Mouse (Mus musculus) CH12.LX (cell line): ENCODE measurements at regions not wholly inside any gene's neighbourhood (a gene's known extent, or its start where the extent isn't known, plus 50 kb on each side); places are given as distances from the start of the nearest gene placed in this dataset.

ENCODE experiments used
- DNase-seq: peaks from one replicate; pipeline ENCODE4 v3.0.0-alpha.2; 2013; ENCODE audit errors: extremely low read depth
- H3K27ac ChIP-seq: 2 replicates; pipeline ENCODE4 v1.5.1; 2012; ENCODE audit warnings: low read depth, mild to moderate bottlenecking, control low read depth, moderate library complexity; ENCODE audit not compliant: insufficient read depth
- H3K27me3 ChIP-seq: replicated peaks from 2 replicates; pipeline ENCODE3; 2012; ENCODE audit warnings: inconsistent platforms
- H3K36me3 ChIP-seq, 2 experiments: replicated peaks in 1 of 2; 2 replicates each; pipeline versions ENCODE3 to v1.6.1; 2012; ENCODE audit warnings: inconsistent platforms in 1 of 2, low read length in 1 of 2, mild to moderate bottlenecking in 1 of 2, mixed read lengths in 1 of 2, moderate library complexity in 1 of 2; ENCODE audit not compliant: control insufficient read depth in 1 of 2, insufficient read depth in 1 of 2
- H3K4me1 ChIP-seq, 2 experiments: 2 replicates each; pipeline ENCODE4 v1.6.1; 2012; ENCODE audit warnings: inconsistent platforms in 1 of 2, moderate library complexity in 1 of 2; ENCODE audit not compliant: insufficient read depth in 2 of 2, control insufficient read depth in 1 of 2
- H3K4me2 ChIP-seq: 2 replicates; pipeline ENCODE4 v1.6.1; 2012; ENCODE audit warnings: low read depth, mild to moderate bottlenecking, control low read depth; ENCODE audit not compliant: poor library complexity, insufficient read depth, severe bottlenecking
- H3K4me3 ChIP-seq, 3 experiments: fragments of 150-350 bp in 1 of 3; sonication (generic) in 1 of 3; replicated peaks in 1 of 3; 2 replicates each; pipeline versions ENCODE3 to v1.5.1; 2011 to 2012; ENCODE audit warnings: low read depth in 2 of 3, low read length in 2 of 3, mild to moderate bottlenecking in 2 of 3, moderate library complexity in 2 of 3, control low read depth in 1 of 3, improper control_type of control experiment in 1 of 3, inconsistent platforms in 1 of 3, mixed read lengths in 1 of 3; ENCODE audit not compliant: poor library complexity in 1 of 3
- H3K79me2 ChIP-seq: replicated peaks from 2 replicates; pipeline ENCODE4 v1.6.1; 2012; ENCODE audit warnings: mild to moderate bottlenecking, moderate library complexity; ENCODE audit not compliant: control insufficient read depth, poor library complexity, insufficient read depth, severe bottlenecking; ENCODE audit errors: extremely low read depth
- H3K9ac ChIP-seq: 2 replicates; pipeline ENCODE4 v1.6.1; 2012; ENCODE audit warnings: low read depth, mild to moderate bottlenecking, control low read depth, moderate library complexity; ENCODE audit not compliant: insufficient read depth
- H3K9me3 ChIP-seq: replicated peaks from 2 replicates; pipeline ENCODE3; 2012; ENCODE audit warnings: low read length, inconsistent platforms, mixed read lengths
- BHLHE40 ChIP-seq: IDR thresholded peaks from 2 replicates; pipeline ENCODE4 v1.6.1; 2011; ENCODE audit warnings: mild to moderate bottlenecking, low read depth, low read length, improper control_type of control experiment
- CHD2 ChIP-seq: IDR thresholded peaks from 2 replicates; pipeline ENCODE4 v1.6.1; 2011; ENCODE audit warnings: low read length, improper control_type of control experiment
- E2F4 ChIP-seq: IDR thresholded peaks from 2 replicates; pipeline ENCODE4 v1.6.1; 2011; ENCODE audit warnings: low read depth, low read length, improper control_type of control experiment; ENCODE audit not compliant: insufficient replicate concordance
- ELF1 ChIP-seq: IDR thresholded peaks from 2 replicates; pipeline ENCODE4 v1.6.1; 2014; ENCODE audit warnings: low read depth, mild to moderate bottlenecking, inconsistent platforms, low read length, improper control_type of control experiment
- EP300 ChIP-seq: IDR thresholded peaks from 2 replicates; pipeline ENCODE4 v1.6.1; 2011; ENCODE audit warnings: low read length, improper control_type of control experiment
- ETS1 ChIP-seq: conservative IDR thresholded peaks from 2 replicates; pipeline ENCODE4 v1.6.1; 2012; ENCODE audit warnings: low read depth, mild to moderate bottlenecking, inconsistent platforms, low read length, improper control_type of control experiment, moderate library complexity
- GABPA ChIP-seq: IDR thresholded peaks from 2 replicates; pipeline ENCODE4 v1.6.1; 2012; ENCODE audit warnings: low read depth, low read length, improper control_type of control experiment, inconsistent platforms; ENCODE audit not compliant: insufficient replicate concordance
- HCFC1 ChIP-seq: IDR thresholded peaks from 2 replicates; pipeline ENCODE4 v1.6.1; 2012; ENCODE audit warnings: low read depth, mild to moderate bottlenecking, inconsistent platforms, low read length, improper control_type of control experiment
- IRF4 ChIP-seq: IDR thresholded peaks from 2 replicates; pipeline ENCODE4 v1.6.1; 2014; ENCODE audit warnings: low read depth, mild to moderate bottlenecking, inconsistent platforms, low read length, improper control_type of control experiment
- JUN ChIP-seq: IDR thresholded peaks from 2 replicates; pipeline ENCODE4 v1.6.1; 2011; ENCODE audit warnings: low read depth, mild to moderate bottlenecking, low read length, improper control_type of control experiment, moderate library complexity; ENCODE audit not compliant: insufficient read depth
- MAFK ChIP-seq: IDR thresholded peaks from 2 replicates; pipeline ENCODE4 v1.6.1; 2011; ENCODE audit warnings: low read length, improper control_type of control experiment; ENCODE audit not compliant: insufficient replicate concordance
- MAX ChIP-seq: IDR thresholded peaks from 2 replicates; pipeline ENCODE4 v1.6.1; 2011; ENCODE audit warnings: low read length, improper control_type of control experiment
- MAZ ChIP-seq: IDR thresholded peaks from 2 replicates; pipeline ENCODE4 v1.6.1; 2012; ENCODE audit warnings: low read depth, mild to moderate bottlenecking, inconsistent platforms, low read length, improper control_type of control experiment, moderate library complexity
- MXI1 ChIP-seq: IDR thresholded peaks from 2 replicates; pipeline ENCODE4 v1.6.1; 2011; ENCODE audit warnings: mild to moderate bottlenecking, low read depth, low read length, improper control_type of control experiment
- MYC ChIP-seq: IDR thresholded peaks from 2 replicates; pipeline ENCODE4 v1.6.1; 2011; ENCODE audit warnings: low read depth, mild to moderate bottlenecking, improper control_type of control experiment, low read length
- NELFE ChIP-seq: IDR thresholded peaks from 2 replicates; pipeline ENCODE4 v1.6.1; 2011; ENCODE audit warnings: low read depth, low read length, improper control_type of control experiment
- NRF1 ChIP-seq: IDR thresholded peaks from 2 replicates; pipeline ENCODE4 v1.6.1; 2014; ENCODE audit warnings: low read depth, mild to moderate bottlenecking, inconsistent platforms, low read length, improper control_type of control experiment, moderate library complexity
- POLR2A ChIP-seq: IDR thresholded peaks from 2 replicates; pipeline ENCODE4 v1.6.1; 2011; ENCODE audit warnings: low read depth, mild to moderate bottlenecking, improper control_type of control experiment, low read length
- POLR2AphosphoS2 ChIP-seq: IDR thresholded peaks from 2 replicates; pipeline ENCODE4 v1.6.1; 2011; ENCODE audit warnings: low read depth, low read length, improper control_type of control experiment
- RAD21 ChIP-seq: IDR thresholded peaks from 2 replicates; pipeline ENCODE4 v1.6.1; 2011; ENCODE audit warnings: low read depth, mild to moderate bottlenecking, low read length, improper control_type of control experiment, moderate library complexity
- SIN3A ChIP-seq: IDR thresholded peaks from 2 replicates; pipeline ENCODE4 v1.6.1; 2012; ENCODE audit warnings: low read length, improper control_type of control experiment, inconsistent platforms
- SMC3 ChIP-seq: IDR thresholded peaks from 2 replicates; pipeline ENCODE4 v1.6.1; 2011; ENCODE audit warnings: low read depth, low read length, improper control_type of control experiment
- TCF12 ChIP-seq: IDR thresholded peaks from 2 replicates; pipeline ENCODE4 v1.6.1; 2014; ENCODE audit warnings: low read depth, mild to moderate bottlenecking, inconsistent platforms, low read length, improper control_type of control experiment
- UBTF ChIP-seq: IDR thresholded peaks from 2 replicates; pipeline ENCODE4 v1.6.1; 2012; ENCODE audit warnings: low read depth, mild to moderate bottlenecking, inconsistent platforms, low read length, improper control_type of control experiment, moderate library complexity
- USF2 ChIP-seq: conservative IDR thresholded peaks from 2 replicates; pipeline ENCODE4 v1.6.1; 2011; ENCODE audit warnings: low read depth, low read length, improper control_type of control experiment
- ZNF384 ChIP-seq: IDR thresholded peaks from 2 replicates; pipeline ENCODE4 v1.6.1; 2012; ENCODE audit warnings: low read depth, low read length, improper control_type of control experiment, inconsistent platforms
- dilution Hi-C: fragments of 300-500 bp; cut with MboI; formaldehyde crosslinking; loops from 2 replicates; pipeline ENCODE4 v1.14.3; 2020; ENCODE audit warnings: low sequenced_read_pairs; ENCODE audit not compliant: extremely low pct_unique_long_range_greater_than_20kb, extremely low pct_ligation_motif_present
- in situ Hi-C: fragments of 300-500 bp; cut with MboI; formaldehyde crosslinking; loops from 3 replicates; pipeline ENCODE4 v1.14.3; 2019; ENCODE audit warnings: low sequenced_read_pairs, low pct_ligation_motif_present, low pct_unique_long_range_greater_than_20kb, mixed read lengths

- Histone ChIP-seq H3K4me2 (no peak overlapping the region), H3K36me3 (no peaks in the 10 kb centered on the region), H3K9me3 (no peaks in the 10 kb centered on the region), H3K27me3 (no peaks in the 10 kb centered on the region), H3K4me3 (no peak overlapping the region), H3K27ac (no peak overlapping the region), H3K79me2 (no peaks in the 10 kb centered on the region; the same call in 1 of the 2 replicates), H3K4me1 (peaks cover 2 to 9% of the 10 kb centered on the region in 2 experiments; a peak in 3 of 4 replicates), H3K9ac (no peak overlapping the region)
- TF ChIP-seq MAZ: no peak
- TF ChIP-seq MXI1: no peak
- TF ChIP-seq POLR2AphosphoS2: no peak
- TF ChIP-seq ETS1: no peak
- no peak for TF ChIP-seq CHD2
- TF ChIP-seq ZNF384: no peak
- DNase-seq: no peak
- in situ Hi-C loops (no loop called here), dilution Hi-C loops (no loop called here)
These were observed 53.8 kb downstream of the Ch25h start for GRCm38 (mm10) chr19:34421171-34421570.

GRCm38 (mm10) chr19:34420293-34420792, 54.6 kb downstream of the Ch25h start:
- TF ChIP-seq MAZ: no peak
- TF ChIP-seq GABPA: no peak
- no peak for TF ChIP-seq EP300
- TF ChIP-seq ZNF384: no peak
- TF ChIP-seq SIN3A: no peak
- no peak for TF ChIP-seq BHLHE40
- no peak for TF ChIP-seq CHD2
- no peak for TF ChIP-seq ETS1
- dilution Hi-C loops: no loop called here
- peak overlapping the region; percentile 24; the same call in 1 of the 2 replicates for H3K4me2 ChIP-seq
- no peaks in the 10 kb centered on the region for H3K36me3 ChIP-seq
- in situ Hi-C loops: no loop called here
- H3K4me3 ChIP-seq: no peak overlapping the region
- H3K27me3 ChIP-seq: no peaks in the 10 kb centered on the region
- H3K9ac ChIP-seq: no peak overlapping the region
- no peak for DNase-seq
- peaks cover 2 to 9% of the 10 kb centered on the region in 2 experiments; a peak in 3 of 4 replicates for H3K4me1 ChIP-seq
- no peaks in the 10 kb centered on the region for H3K9me3 ChIP-seq
- H3K27ac ChIP-seq: no peak overlapping the region
- no peaks in the 10 kb centered on the region; the same call in 1 of the 2 replicates for H3K79me2 ChIP-seq

- H3K9ac ChIP-seq: no peak overlapping the region
These were observed 67.8 kb downstream of the Ch25h start for GRCm38 (mm10) chr19:34407176-34407575.

More at GRCm38 (mm10) chr19:34407176-34407575, 67.8 kb downstream of the Ch25h start:
- no peaks in the 10 kb centered on the region for H3K79me2 ChIP-seq
- no peak overlapping the region for H3K4me3 ChIP-seq
- dilution Hi-C loops: no loop called here
- H3K4me1 ChIP-seq: no peaks in the 10 kb centered on the region
- H3K9me3 ChIP-seq: no peaks in the 10 kb centered on the region
- DNase-seq: no peak
- H3K27ac ChIP-seq: no peak overlapping the region
- no peak overlapping the region for H3K4me2 ChIP-seq
- H3K27me3 ChIP-seq: no peaks in the 10 kb centered on the region
- TF ChIP-seq TCF12: no peak
- no peak for TF ChIP-seq ELF1
- TF ChIP-seq UBTF: no peak
- no peak for TF ChIP-seq MYC
- TF ChIP-seq IRF4: no peak
- TF ChIP-seq BHLHE40: no peak
- TF ChIP-seq E2F4: no peak
- TF ChIP-seq MAX: no peak
- no peak for TF ChIP-seq JUN
- no peak for TF ChIP-seq SMC3
- TF ChIP-seq HCFC1: no peak
- no peak for TF ChIP-seq NRF1
- no peak for TF ChIP-seq MAFK
- no peak for TF ChIP-seq SIN3A
- no peak for TF ChIP-seq POLR2A
- no peak for TF ChIP-seq USF2
- TF ChIP-seq NELFE: no peak
- TF ChIP-seq MAZ: no peak
- TF ChIP-seq RAD21: no peak
- TF ChIP-seq EP300: no peak
- H3K36me3 ChIP-seq: no peaks in the 10 kb centered on the region
- in situ Hi-C loops: no loop called here
